In genomic region chr6:114916715-114916992, GRCm38 (mm10) we compare ENCODE assay signal across 9 mouse cellular contexts. TPM values are rescaled to one million over a fixed set of nuclear protein-coding genes. Genes with fewer than 3 reads are reported as not detected.
DNase-seq lines count a peak whose midpoint lies in the region; ATAC-seq and TF ChIP-seq lines count a peak whose summit lies in the region.
"Had no signal": no experiment of that assay in that cellular context is flagged by ENCODE, and none has a peak within 500 bp of the region (broad histone marks: within the 10 kb centered on the region; RNA-seq: fewer than 3 reads in every experiment).

No protein-coding gene starts in this region.

- no peak for DNase-seq in gastrocnemius, adult 2 months
- no peak for DNase-seq in gastrocnemius, adult 18-20 months (ENCODE audit: low spot score)
- no peak for DNase-seq in embryonic facial prominence, embryonic 10.5 days (ENCODE audit: low spot score)
- DNase-seq in midbrain, embryonic 10.5 days (ENCODE audit: low spot score): no peak
- DNase-seq in adrenal gland, postnatal 36 days: no peak
- no peak for DNase-seq in spleen, postnatal 4 days (ENCODE audit: low spot score in 2 of 2)
- DNase-seq in right cerebral cortex, postnatal 14 days: no peak

- peak overlapping the region; percentile 95 for H3K27ac ChIP-seq in gastrocnemius, adult 2 months
- H3K27ac ChIP-seq in embryonic facial prominence, embryonic 10.5 days (replicated peaks): peak overlapping the region; percentile 67
- H3K27ac ChIP-seq in hindbrain, embryonic 16.5 days (ENCODE audit: low read depth, low read length): peak overlapping the region; percentile 53
- H3K27ac ChIP-seq in midbrain, embryonic 10.5 days (replicated peaks): peak overlapping the region; percentile 70
- H3K27ac ChIP-seq: left cerebral cortex, adult 2 months had no signal

- intact Hi-C loops in gastrocnemius, adult 2 months (cut with DNase I): no loop called here

- H3K9ac ChIP-seq in hindbrain, embryonic 16.5 days (ENCODE audit: low read depth, low read length): peak overlapping the region; percentile 28; the same call in 1 of the 2 replicates

- no peaks in the 10 kb centered on the region for H3K9me3 ChIP-seq in embryonic facial prominence, embryonic 10.5 days
- no peaks in the 10 kb centered on the region for H3K9me3 ChIP-seq in hindbrain, embryonic 16.5 days (ENCODE audit: control insufficient read depth, low read length)
- no peaks in the 10 kb centered on the region for H3K9me3 ChIP-seq in midbrain, embryonic 10.5 days (replicated peaks)

- no peak for TF ChIP-seq CTCF in gastrocnemius, adult 2 months (IDR thresholded peaks at IDR 0.05)

- peaks cover 15% of the 10 kb centered on the region for H3K36me3 ChIP-seq in embryonic facial prominence, embryonic 10.5 days (replicated peaks)
- no peaks in the 10 kb centered on the region for H3K36me3 ChIP-seq in hindbrain, embryonic 16.5 days (ENCODE audit: control insufficient read depth, insufficient read depth, low read length)
- peaks cover 17% of the 10 kb centered on the region for H3K36me3 ChIP-seq in midbrain, embryonic 10.5 days

- peak overlapping the region; percentile 60 for H3K4me2 ChIP-seq in hindbrain, embryonic 16.5 days (ENCODE audit: low read length)

- peak overlapping the region; percentile 75 for H3K4me3 ChIP-seq in gastrocnemius, adult 2 months
- peak overlapping the region; percentile 72 for H3K4me3 ChIP-seq in embryonic facial prominence, embryonic 10.5 days
- H3K4me3 ChIP-seq in hindbrain, embryonic 16.5 days (ENCODE audit: low read length): no peak overlapping the region
- H3K4me3 ChIP-seq in midbrain, embryonic 10.5 days: peak overlapping the region; percentile 40
- H3K4me3 ChIP-seq: left cerebral cortex, adult 2 months had no signal

- no peaks in the 10 kb centered on the region for H3K27me3 ChIP-seq in embryonic facial prominence, embryonic 10.5 days (replicated peaks; ENCODE audit: low read depth, poor library complexity, severe bottlenecking)
- no peaks in the 10 kb centered on the region for H3K27me3 ChIP-seq in hindbrain, embryonic 16.5 days (replicated peaks; ENCODE audit: control insufficient read depth, insufficient read depth, low read length)
- no peaks in the 10 kb centered on the region for H3K27me3 ChIP-seq in midbrain, embryonic 10.5 days (ENCODE audit: low read depth, poor library complexity, severe bottlenecking)

- ATAC-seq in hindbrain, embryonic 16.5 days: no peak

- WGBS in embryonic facial prominence, embryonic 10.5 days: 9% methylated on average over 5 of the region's 5 CpGs
- 19% methylated on average over 5 of the region's 5 CpGs for WGBS in hindbrain, embryonic 16.5 days
- 14% methylated on average over 5 of the region's 5 CpGs for WGBS in midbrain, embryonic 10.5 days

- H3K4me1 ChIP-seq in embryonic facial prominence, embryonic 10.5 days: peaks cover 85% of the 10 kb centered on the region
- peaks cover 75% of the 10 kb centered on the region for H3K4me1 ChIP-seq in hindbrain, embryonic 16.5 days (ENCODE audit: control insufficient read depth, insufficient read depth, low read depth, low read length)
- H3K4me1 ChIP-seq in midbrain, embryonic 10.5 days: peaks cover 89% of the 10 kb centered on the region

RNA-seq across cellular contexts. Expression of gene Vgll4, which starts 53.1 kb away (rescaled TPM):
- total RNA-seq in gastrocnemius, adult 2 months (2021): 10 to 100 TPM; 16.7 to 25.6 TPM
- total RNA-seq in gastrocnemius, adult 18-20 months (2021): 10 to 100 TPM; 11.7 to 19.0 TPM
- polyA plus RNA-seq in embryonic facial prominence, embryonic 10.5 days (2016; fragmentation: Nextera tagmentation; extraction: Ambion mirVana): 98.8 and 111 TPM in 2 replicates
- polyA plus RNA-seq in hindbrain, embryonic 16.5 days (2015; fragmentation: Nextera tagmentation; extraction: Ambion mirVana): 60.2 and 62.0 TPM in 2 replicates
- polyA plus RNA-seq in midbrain, embryonic 10.5 days (2016; fragmentation: Nextera tagmentation; extraction: Ambion mirVana): 70.9 and 79.7 TPM in 2 replicates
- 10 to 100 TPM; 54.7 to 57.4 TPM for total RNA-seq in adrenal gland, postnatal 36 days (2021)
